Mouse (Mus musculus) olfactory bulb, adult 2 months (tissue): Measurements from ENCODE around the gene Gm42878.

Source experiments
- CTCF ChIP-seq: fragments of 200-500 bp; IDR thresholded peaks from 2 replicates; pipeline ENCODE4 v1.5.1; 2012; ENCODE audit warnings: low read depth, mild to moderate bottlenecking, low read length, moderate library complexity; ENCODE audit not compliant: insufficient read depth
- POLR2A ChIP-seq: fragments of 200-500 bp; IDR thresholded peaks from 2 replicates; pipeline ENCODE4 v1.6.1; 2012; ENCODE audit warnings: mild to moderate bottlenecking, low read depth, low read length, moderate library complexity; ENCODE audit not compliant: insufficient read depth

- TF ChIP-seq POLR2A (no peak), CTCF (no peak)
These were observed 3.9 kb upstream of the Gm42878 start for GRCm38 (mm10) chr5:121549196-121549595.
